30 mouse cellular contexts compared by ENCODE assay signal in the genomic region with DNA sequence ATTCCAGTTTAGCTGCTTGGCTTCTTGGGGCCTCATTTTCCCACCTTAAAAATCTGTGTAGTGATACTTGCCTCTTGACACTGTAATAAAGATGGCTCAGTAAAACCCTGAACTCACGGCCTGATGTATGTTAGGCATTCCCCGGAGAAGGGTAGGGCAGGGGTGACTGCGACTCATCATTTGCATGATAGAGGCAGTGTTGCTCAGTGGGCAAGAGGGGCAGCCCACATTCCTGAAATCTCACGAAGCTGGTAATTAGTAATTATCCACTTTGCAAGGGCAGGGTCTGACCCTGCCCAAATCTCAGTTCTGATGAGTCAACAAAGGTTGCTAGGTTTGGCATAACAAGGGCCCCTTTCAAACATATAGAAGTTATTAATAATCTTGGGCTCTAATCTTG. TPM values are rescaled to one million over a fixed set of nuclear protein-coding genes. Genes with fewer than 3 reads are reported as not detected.
"Had no signal": no experiment of that assay in that cellular context is flagged by ENCODE, and none has a peak within 500 bp of the region (broad histone marks: within the 10 kb centered on the region; RNA-seq: fewer than 3 reads in every experiment).

No protein-coding gene starts in this region.

- DNase-seq: kidney, adult 2 months; kidney, postnatal 25 days; layer of hippocampus, adult 9-11 months; liver, embryonic 13.5 days; lung, adult 2 months; lung, postnatal 14 days; lung, postnatal 4 days; thymus, postnatal 25 days had no signal

- H3K4me3 ChIP-seq: layer of hippocampus, adult 2 months; liver, embryonic 13.5 days; midbrain, embryonic 13.5 days; myocyte had no signal

- H3K27ac ChIP-seq: kidney, postnatal 0 days; layer of hippocampus, adult 2 months; liver, embryonic 13.5 days; midbrain, embryonic 13.5 days had no signal

- ATAC-seq: midbrain, embryonic 13.5 days; midbrain, embryonic 16.5 days had no signal

RNA-seq across cellular contexts. Expression of a gene that starts 27.2 kb away (rescaled TPM):
- total RNA-seq: layer of hippocampus, adult 2 months; layer of hippocampus, postnatal 25 days; left cerebral cortex, adult 18-20 months; left cerebral cortex, postnatal 25 days; liver, adult 2 months; monocyte, adult 5-6 weeks had no signal
- polyA plus RNA-seq: kidney, adult 2 months; kidney, embryonic 14.5 days; kidney, postnatal 0 days; large intestine, adult 2 months; limb, embryonic 11.5 days; limb, embryonic 14.5 days; liver, adult 2 months; liver, embryonic 13.5 days; liver, embryonic 16.5 days; lung, adult 2 months; lung, embryonic 16.5 days; midbrain, embryonic 13.5 days; midbrain, embryonic 16.5 days; neural tube, embryonic 11.5 days; neural tube, embryonic 14.5 days; small intestine, adult 2 months; spleen, adult 2 months; stomach, embryonic 16.5 days; thymus, postnatal 0 days had no signal
